Mouse (Mus musculus): ENCODE results near the gene Hrg.

GRCm38 (mm10) chr16:22967383-22968030 lies 16.6 kb downstream of the Hrg start:
- TF ChIP-seq POLR2A (IDR thresholded peaks at IDR 0.05; ENCODE audit: low read depth, low read length) (no peak), CTCF (IDR thresholded peaks at IDR 0.05; ENCODE audit: extremely low read depth, insufficient read depth, insufficient read length, insufficient replicate concordance) (no peak)
